Mouse (Mus musculus) adrenal gland (tissue): ENCODE data around the gene Trp53.

Source experiments
- intact Hi-C: fragments of 180-260 bp; cut with DNase I; formaldehyde crosslinking; loops from one replicate; pipeline ENCODE4 v1.15.1; 2025

Trp53 gene

GRCm38 (mm10) chr11:69560896-69561854 lies 19.0 kb upstream of the Trp53 start:
- intact Hi-C loops: no loop called here

- intact Hi-C loops: no loop called here
Measured at GRCm38 (mm10) chr11:69563373-69563772, 16.8 kb upstream of the Trp53 start.

GRCm38 (mm10) chr11:69564391-69564790 lies 15.8 kb upstream of the Trp53 start:
- intact Hi-C loops: no loop called here

GRCm38 (mm10) chr11:69565131-69565530 lies 15.0 kb upstream of the Trp53 start:
- intact Hi-C loops: no loop called here

- intact Hi-C loops: no loop called here
Measured at GRCm38 (mm10) chr11:69575220-69575619, 4.9 kb upstream of the Trp53 start.

- intact Hi-C loops: no loop called here
Measured at GRCm38 (mm10) chr11:69576307-69576706, 3.9 kb upstream of the Trp53 start.

- intact Hi-C loops: no loop called here
Measured at GRCm38 (mm10) chr11:69578301-69578700, 1.9 kb upstream of the Trp53 start.

GRCm38 (mm10) chr11:69579128-69580017 lies 786 bp upstream of the Trp53 start:
- intact Hi-C loops: loop anchor here (1.0 kb wide), 2 partner anchors 32 to 35 kb away; no protein-coding TSS in a partner anchor

GRCm38 (mm10) chr11:69580572-69581146 lies 500 bp downstream of the Trp53 start:
- intact Hi-C loops: loop anchor here (1.0 kb wide), 1 partner anchor 34 kb away; no protein-coding TSS in a partner anchor

GRCm38 (mm10) chr11:69581147-69581688 lies 1.1 kb downstream of the Trp53 start:
- intact Hi-C loops: no loop called here

GRCm38 (mm10) chr11:69581814-69582213 lies 1.7 kb downstream of the Trp53 start:
- intact Hi-C loops: no loop called here

GRCm38 (mm10) chr11:69582230-69582805 lies 2.2 kb downstream of the Trp53 start:
- intact Hi-C loops: no loop called here

- intact Hi-C loops: no loop called here
Measured at GRCm38 (mm10) chr11:69584008-69584407, 3.8 kb downstream of the Trp53 start.

GRCm38 (mm10) chr11:69584937-69585336 lies 4.8 kb downstream of the Trp53 start:
- intact Hi-C loops: no loop called here

GRCm38 (mm10) chr11:69585718-69586325 lies 5.7 kb downstream of the Trp53 start:
- intact Hi-C loops: no loop called here

GRCm38 (mm10) chr11:69589207-69589834 lies 9.2 kb downstream of the Trp53 start:
- intact Hi-C loops: no loop called here

- intact Hi-C loops: no loop called here
Measured at GRCm38 (mm10) chr11:69590622-69591021, 10.5 kb downstream of the Trp53 start.

- intact Hi-C loops: no loop called here
Measured at GRCm38 (mm10) chr11:69591424-69591823, 11.3 kb downstream of the Trp53 start.

- intact Hi-C loops: no loop called here
Measured at GRCm38 (mm10) chr11:69591899-69592637, 11.9 kb downstream of the Trp53 start.
